Mouse (Mus musculus) left cerebral cortex, adult 2 months (tissue): ENCODE measurements around the gene Cmtm4. TPM values are rescaled to one million over a fixed set of nuclear protein-coding genes. Genes with fewer than 3 reads are reported as not detected.

Experiments
- DNase-seq, 2 experiments: peaks; one replicate each; pipeline ENCODE4 v3.0.0; 2021 to 2022; ENCODE audit warnings: low spot score in 2 of 2, mixed read lengths in 1 of 2; ENCODE audit errors: extremely low spot score in 1 of 2
- H3K27ac ChIP-seq: fragments of 200-600 bp; 2 replicates; pipeline ENCODE4 v1.8.1; 2022
- H3K4me3 ChIP-seq: fragments of 200-600 bp; 2 replicates; pipeline ENCODE4 v1.8.1; 2022
- CTCF ChIP-seq: fragments of 200-600 bp; IDR thresholded peaks from 2 replicates; pipeline ENCODE4 v1.8.1; 2022; ENCODE audit warnings: antibody characterized with exemption, mild to moderate bottlenecking, moderate library complexity
- intact Hi-C: fragments of 180-260 bp; cut with DNase I; formaldehyde crosslinking; loops from one replicate; pipeline ENCODE4 v1.15.1; 2025
- total RNA-seq, 2 experiments: library from RNA; stranded (reverse); gene quantifications; 2 replicates each; pipeline ENCODE4 v1.2.3; 2021

Cmtm4 gene
- total RNA-seq, 2 experiments from 2014 or later: 86.7 to 87.4 TPM

DNA sequence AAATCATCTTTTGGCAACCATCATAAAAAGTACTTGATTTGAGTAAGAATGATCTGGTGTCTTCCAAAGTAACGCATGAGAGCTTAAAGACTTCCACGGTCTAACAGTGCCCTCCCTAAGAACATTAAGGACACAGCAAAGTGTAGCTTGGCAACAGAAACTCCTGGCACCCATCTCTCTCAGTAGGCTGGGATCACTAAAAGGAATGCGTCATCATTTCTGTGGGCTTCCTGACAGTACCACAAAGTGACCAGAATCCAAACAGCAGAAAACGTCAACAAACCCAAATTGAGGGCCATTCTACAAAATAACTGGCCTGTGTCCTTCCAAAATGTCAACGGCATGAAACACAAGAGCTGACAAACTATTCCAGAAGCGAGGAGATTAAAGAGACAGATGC lies 25.5 kb downstream of the Cmtm4 start:
- Histone ChIP-seq H3K4me3 (no peak overlapping the region), H3K27ac (0 out of 2 replicates have a peak overlapping the region, but pooled peaks have one; percentile 15)
- no peak for DNase-seq
- no peak for TF ChIP-seq CTCF
- intact Hi-C loops: no loop called here

DNA sequence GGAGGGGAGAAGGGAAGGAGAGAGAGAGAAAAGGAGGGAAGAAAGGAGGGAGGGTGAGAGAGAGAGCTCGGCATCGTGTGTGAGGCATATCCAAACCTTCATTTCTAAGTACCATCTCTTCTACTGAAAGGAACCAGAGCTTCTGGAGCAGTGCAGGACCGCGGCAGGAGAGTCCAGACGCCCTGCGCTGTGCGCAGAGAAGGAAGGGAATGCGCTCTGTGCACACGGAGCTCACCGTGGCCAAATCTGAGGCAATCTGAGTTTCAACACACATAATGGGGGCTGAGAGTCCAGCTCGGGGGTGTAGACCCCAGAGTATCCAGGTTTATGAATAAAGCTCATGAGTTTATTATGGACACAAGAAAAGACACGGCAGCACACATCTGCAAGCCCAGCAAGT lies 26.0 kb downstream of the Cmtm4 start:
- DNase-seq: no peak
- H3K4me3 ChIP-seq: no peak overlapping the region
- no peak for TF ChIP-seq CTCF
- intact Hi-C loops: loop anchor here (5.0 kb wide), 1 partner anchor 43 kb away; no protein-coding TSS in a partner anchor
- H3K27ac ChIP-seq: peak overlapping the region; percentile 15; the same call in 1 of the 2 replicates

GRCm38 (mm10) chr8:104367398-104367797 lies 28.2 kb downstream of the Cmtm4 start:
- intact Hi-C loops: loop anchor here (5.0 kb wide), 1 partner anchor 45 kb away; no protein-coding TSS in a partner anchor
- DNase-seq: no peak
- no peak overlapping the region for H3K4me3 ChIP-seq
- H3K27ac ChIP-seq: no peak overlapping the region
- TF ChIP-seq CTCF: no peak

DNA sequence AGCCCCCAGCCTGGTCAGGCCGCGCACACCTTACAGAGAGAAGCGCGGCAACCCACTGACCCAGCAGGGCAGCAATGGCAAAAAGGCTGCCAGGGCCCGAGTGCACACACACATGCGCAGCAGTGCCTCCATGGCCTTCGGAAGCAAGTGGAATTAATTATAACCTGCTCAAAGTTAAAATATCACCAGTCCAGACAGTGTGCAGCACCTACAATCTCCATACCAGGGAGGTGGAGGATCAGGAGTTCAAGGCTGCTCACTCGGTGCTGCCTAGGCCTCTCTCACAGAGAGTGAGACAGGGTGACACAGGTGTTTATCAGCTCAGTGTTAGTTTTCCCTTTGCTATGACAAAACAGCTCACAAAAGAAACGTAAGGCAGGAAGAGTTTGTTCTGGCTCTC lies 29.9 kb downstream of the Cmtm4 start:
- H3K4me3 ChIP-seq: no peak overlapping the region
- no peak overlapping the region for H3K27ac ChIP-seq
- no peak for TF ChIP-seq CTCF
- intact Hi-C loops: loop anchor here (5.0 kb wide), 1 partner anchor 47 kb away; no protein-coding TSS in a partner anchor
- DNase-seq: no peak

GRCm38 (mm10) chr8:104359778-104360456 lies 35.7 kb downstream of the Cmtm4 start:
- intact Hi-C loops: no loop called here
- no peak overlapping the region for H3K27ac ChIP-seq
- H3K4me3 ChIP-seq: no peak overlapping the region
- no peak for TF ChIP-seq CTCF
- DNase-seq: no peak

DNA sequence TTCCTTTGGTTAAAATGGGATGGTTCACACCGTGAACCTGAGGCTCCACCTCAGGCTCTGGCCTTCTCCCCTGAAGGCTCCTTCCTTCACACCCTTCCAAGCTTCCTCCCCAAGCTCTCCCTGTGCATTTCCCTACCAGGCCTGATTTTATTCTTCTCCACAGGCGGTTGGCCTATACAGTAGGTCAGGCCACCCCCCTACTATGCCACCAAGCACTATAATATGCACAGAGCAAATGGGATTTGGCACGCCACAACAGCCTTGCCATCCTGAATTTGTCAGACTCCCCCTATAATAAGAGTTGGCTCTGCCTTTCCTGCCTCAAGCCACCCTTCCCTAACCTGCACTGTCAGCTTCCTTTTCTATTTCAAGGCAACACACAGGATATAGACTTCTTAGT lies 37.0 kb downstream of the Cmtm4 start:
- TF ChIP-seq CTCF: no peak
- no peak overlapping the region for H3K27ac ChIP-seq
- H3K4me3 ChIP-seq: no peak overlapping the region
- intact Hi-C loops: no loop called here
- DNase-seq: no peak

GRCm38 (mm10) chr8:104354504-104354903 lies 41.1 kb downstream of the Cmtm4 start:
- Histone ChIP-seq H3K27ac (no peak overlapping the region), H3K4me3 (no peak overlapping the region)
- no peak for DNase-seq
- no peak for TF ChIP-seq CTCF
- intact Hi-C loops: no loop called here

DNA sequence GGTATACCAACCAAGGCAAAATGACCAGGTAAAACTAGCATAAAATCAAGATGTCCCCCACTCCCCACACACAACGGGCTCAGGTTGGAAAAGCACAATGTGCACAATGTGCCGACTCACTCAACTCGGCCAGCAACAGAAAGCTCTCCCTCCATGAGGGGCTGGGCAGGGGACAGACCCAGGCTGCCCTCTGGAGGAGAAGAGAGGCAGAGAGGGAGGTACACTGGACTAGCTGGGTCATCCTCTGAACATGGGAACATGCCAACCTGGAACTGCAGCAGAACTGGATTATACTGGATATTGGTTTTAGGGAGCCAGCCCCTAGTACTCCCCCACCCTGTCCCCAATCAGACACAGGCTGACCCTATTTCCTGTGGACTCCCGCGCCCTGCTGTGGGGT lies 42.4 kb downstream of the Cmtm4 start:
- H3K27ac ChIP-seq: no peak overlapping the region
- intact Hi-C loops: no loop called here
- DNase-seq: no peak

GRCm38 (mm10) chr8:104350047-104350446 lies 45.6 kb downstream of the Cmtm4 start:
- DNase-seq: no peak
- no peak overlapping the region for H3K27ac ChIP-seq
- no peak for TF ChIP-seq CTCF
- intact Hi-C loops: no loop called here
- no peak overlapping the region for H3K4me3 ChIP-seq

More for the DNA sequence above, 42.4 kb downstream of the Cmtm4 start:
- H3K4me3 ChIP-seq: no peak overlapping the region
- peak; percentile 29 for TF ChIP-seq CTCF

- Histone ChIP-seq H3K27ac (no peak overlapping the region), H3K4me3 (no peak overlapping the region)
- no peak for TF ChIP-seq CTCF
- DNase-seq: no peak
- intact Hi-C loops: no loop called here
Observed at GRCm38 (mm10) chr8:104348971-104349370, 46.6 kb downstream of the Cmtm4 start.

- no peak for DNase-seq
- no peak for TF ChIP-seq CTCF
- Histone ChIP-seq H3K27ac (no peak overlapping the region), H3K4me3 (no peak overlapping the region)
- intact Hi-C loops: no loop called here
Observed at GRCm38 (mm10) chr8:104346706-104347105, 48.9 kb downstream of the Cmtm4 start.

DNA sequence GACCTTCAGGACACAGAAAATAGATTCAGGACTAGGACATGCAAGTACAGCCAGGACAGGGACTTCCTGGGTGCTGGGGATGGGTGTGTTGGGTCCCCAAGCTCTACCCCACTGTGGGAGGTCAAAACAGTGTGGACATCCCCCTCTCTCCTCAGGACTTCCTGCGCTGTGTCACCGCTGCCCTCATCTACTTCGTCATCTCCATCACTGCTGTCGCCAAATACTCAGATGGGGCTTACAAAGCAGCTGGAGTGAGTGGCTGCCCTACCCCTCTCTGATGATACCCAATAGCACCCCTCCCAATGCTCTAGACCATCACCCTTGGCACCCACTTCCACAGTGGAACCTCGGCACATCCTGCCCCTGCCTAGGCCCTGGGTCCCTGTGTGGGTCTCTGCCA lies 51.0 kb downstream of the Cmtm4 start:
- no peak overlapping the region for H3K27ac ChIP-seq
- intact Hi-C loops: loop anchor here (2.0 to 5.0 kb wide), 6 partner anchors 50 to 247 kb away; partner anchors contain the start of genes Cmtm4 and Terb1
- no peak for TF ChIP-seq CTCF

DNA sequence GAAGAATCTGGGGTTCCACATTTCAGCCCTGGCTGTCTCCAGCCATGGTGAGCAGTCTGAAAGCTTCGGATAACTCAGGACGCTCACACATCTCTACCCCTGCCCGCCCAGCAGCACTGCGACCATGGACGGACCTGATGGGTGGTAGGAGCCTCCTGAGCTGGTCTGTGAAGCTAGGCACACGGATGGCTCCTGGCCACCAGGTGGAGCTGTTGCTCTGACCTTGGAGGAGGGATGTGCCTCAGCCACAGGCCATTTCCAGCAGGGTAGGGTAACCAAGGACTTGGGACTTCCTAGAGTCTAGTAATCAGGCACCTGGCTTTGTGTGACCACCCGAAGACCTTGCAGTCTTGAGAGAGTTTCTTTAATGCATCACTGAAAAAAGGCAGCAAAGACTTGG lies 51.6 kb downstream of the Cmtm4 start:
- intact Hi-C loops: loop anchor here (2.0 to 5.0 kb wide), 6 partner anchors 51 to 247 kb away; partner anchors contain the start of genes Cmtm4 and Terb1
- Histone ChIP-seq H3K27ac (no peak overlapping the region), H3K4me3 (no peak overlapping the region)
- peak; percentile 81 to 91 for DNase-seq
- TF ChIP-seq CTCF: peak; percentile 94

More for the DNA sequence above, 51.0 kb downstream of the Cmtm4 start:
- DNase-seq: no peak
- H3K4me3 ChIP-seq: no peak overlapping the region
